Mouse (Mus musculus): ENCODE results near the gene Klf6.

The Klf6 gene

DNA sequence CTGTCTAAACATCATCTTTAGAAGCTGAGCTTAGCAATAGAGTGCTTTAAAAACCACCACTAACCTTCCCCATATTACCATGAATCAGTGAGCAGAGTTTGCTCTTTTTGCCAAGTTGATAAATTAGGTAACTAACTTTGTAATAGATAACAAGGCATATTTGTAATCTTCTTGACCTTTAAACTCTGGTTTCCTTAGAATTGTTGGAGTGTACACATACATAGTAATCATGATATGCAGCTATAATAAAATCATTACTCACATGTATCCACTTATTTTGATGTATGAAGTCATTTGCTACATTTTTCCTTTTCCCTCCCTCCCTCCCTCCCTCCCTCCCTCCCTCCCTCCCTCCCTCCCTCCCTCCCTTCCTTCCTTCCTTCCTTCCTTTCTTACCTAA, 56.1 kb downstream of the Klf6 start:
- DNase-seq, result no peak

DNA sequence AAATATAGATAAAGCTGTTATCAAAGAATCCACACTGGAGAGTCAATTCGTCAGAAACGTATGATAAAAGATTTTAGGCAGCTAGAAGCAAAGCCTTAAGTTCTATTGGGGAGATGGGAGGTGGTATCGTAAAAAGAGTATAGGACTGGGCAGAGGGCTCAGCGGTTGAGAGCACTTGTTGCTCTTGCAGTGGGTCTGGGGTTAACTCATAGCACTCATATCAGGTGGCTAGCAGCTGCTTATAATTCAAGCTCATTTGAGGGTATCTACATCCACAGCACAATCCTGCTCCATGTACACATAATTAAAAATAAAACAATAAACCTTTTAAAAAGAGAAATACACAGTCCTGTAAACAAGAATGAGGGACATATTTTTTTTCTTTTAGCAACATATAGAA, 58.7 kb downstream of the Klf6 start:
- no peak for DNase-seq
